In genomic region chr13:59735190-59735589, GRCm38 (mm10) we compare ENCODE assay signal across 11 mouse cellular contexts. TPM values are rescaled to one million over a fixed set of nuclear protein-coding genes. Genes with fewer than 3 reads are reported as not detected.
DNase-seq lines count a peak whose midpoint lies in the region; ATAC-seq lines count a peak whose summit lies in the region.
"Had no signal": no experiment of that assay in that cellular context is flagged by ENCODE, and none has a peak within 500 bp of the region (broad histone marks: within the 10 kb centered on the region; RNA-seq: fewer than 3 reads in every experiment).

No protein-coding gene starts in this region.

- DNase-seq in forebrain, embryonic 10.5 days (ENCODE audit: extremely low spot score, low spot score): peak; percentile 39
- DNase-seq in NIH3T3 (ENCODE audit: low read depth): peak; percentile 64
- DNase-seq in midbrain, embryonic 10.5 days (ENCODE audit: low spot score): peak; percentile 35
- DNase-seq in spleen, adult 18-20 months: no peak
- DNase-seq in ovary, adult 18-20 months (ENCODE audit: low spot score): no peak
- DNase-seq in spleen, postnatal 4 days (ENCODE audit: low spot score in 2 of 2): no peak
- DNase-seq: left cerebral cortex, postnatal 4 days had no signal

- H3K36me3 ChIP-seq in forebrain, embryonic 10.5 days (replicated peaks): no peaks in the 10 kb centered on the region
- no peaks in the 10 kb centered on the region for H3K36me3 ChIP-seq in forebrain, embryonic 16.5 days (ENCODE audit: control insufficient read depth, insufficient read depth)
- H3K36me3 ChIP-seq in midbrain, embryonic 10.5 days: no peaks in the 10 kb centered on the region
- H3K36me3 ChIP-seq: embryonic facial prominence, embryonic 15.5 days had no signal

- no peaks in the 10 kb centered on the region for H3K9me3 ChIP-seq in forebrain, embryonic 10.5 days
- no peaks in the 10 kb centered on the region for H3K9me3 ChIP-seq in forebrain, embryonic 16.5 days (ENCODE audit: control insufficient read depth, low read length)
- no peaks in the 10 kb centered on the region for H3K9me3 ChIP-seq in midbrain, embryonic 10.5 days (replicated peaks)
- H3K9me3 ChIP-seq: embryonic facial prominence, embryonic 15.5 days had no signal

- no peak for ATAC-seq in forebrain, embryonic 16.5 days
- peak; percentile 77 to 78 for ATAC-seq in hematopoietic stem cell, adult 5-6 weeks (replicated peaks in 1 of 2; ENCODE audit: insufficient read depth in 1 of 2, low FRiP score in 2 of 2, low TSS enrichment in 1 of 2, low read depth in 1 of 2, poor library complexity in 2 of 2, severe bottlenecking in 2 of 2)

- peaks cover 15% of the 10 kb centered on the region for H3K4me1 ChIP-seq in forebrain, embryonic 10.5 days
- H3K4me1 ChIP-seq in forebrain, embryonic 16.5 days (replicated peaks; ENCODE audit: control insufficient read depth, insufficient read depth, low read length): no peaks in the 10 kb centered on the region
- H3K4me1 ChIP-seq in midbrain, embryonic 10.5 days: peaks cover 4% of the 10 kb centered on the region; the same call in 1 of the 2 replicates
- H3K4me1 ChIP-seq: embryonic facial prominence, embryonic 15.5 days had no signal

- H3K4me3 ChIP-seq in forebrain, embryonic 10.5 days: no peak overlapping the region
- H3K4me3 ChIP-seq in forebrain, embryonic 16.5 days (replicated peaks; ENCODE audit: low read length): no peak overlapping the region
- H3K4me3 ChIP-seq in midbrain, embryonic 10.5 days: no peak overlapping the region
- H3K4me3 ChIP-seq: embryonic facial prominence, embryonic 15.5 days had no signal

- no peak overlapping the region for H3K27ac ChIP-seq in forebrain, embryonic 10.5 days
- no peak overlapping the region for H3K27ac ChIP-seq in forebrain, embryonic 16.5 days (ENCODE audit: low read length)
- H3K27ac ChIP-seq in midbrain, embryonic 10.5 days (replicated peaks): no peak overlapping the region
- H3K27ac ChIP-seq: embryonic facial prominence, embryonic 15.5 days had no signal

- H3K27me3 ChIP-seq in forebrain, embryonic 10.5 days (ENCODE audit: poor library complexity, severe bottlenecking): no peaks in the 10 kb centered on the region
- H3K27me3 ChIP-seq in forebrain, embryonic 16.5 days (replicated peaks; ENCODE audit: control insufficient read depth, insufficient read depth, low read length): no peaks in the 10 kb centered on the region
- H3K27me3 ChIP-seq in midbrain, embryonic 10.5 days (ENCODE audit: low read depth, poor library complexity, severe bottlenecking): no peaks in the 10 kb centered on the region
- H3K27me3 ChIP-seq: embryonic facial prominence, embryonic 15.5 days had no signal

- no peak overlapping the region for H3K9ac ChIP-seq in forebrain, embryonic 16.5 days (replicated peaks; ENCODE audit: low read depth, low read length)
- H3K9ac ChIP-seq: embryonic facial prominence, embryonic 15.5 days had no signal

- no peak overlapping the region for H3K4me2 ChIP-seq in forebrain, embryonic 16.5 days (ENCODE audit: low read length)
- H3K4me2 ChIP-seq: embryonic facial prominence, embryonic 15.5 days had no signal

- WGBS in forebrain, embryonic 10.5 days: 29% methylated on average over 3 of the region's 3 CpGs
- 31% methylated on average over 3 of the region's 3 CpGs for WGBS in forebrain, embryonic 16.5 days
- WGBS in midbrain, embryonic 10.5 days: 26% methylated on average over 3 of the region's 3 CpGs

RNA-seq across cellular contexts. Expression of gene Spata31d1d, which starts 3.6 kb away (rescaled TPM):
- polyA plus RNA-seq in forebrain, embryonic 10.5 days (2016; fragmentation: Nextera tagmentation; extraction: Ambion mirVana): not detected in 2 replicates
- not detected in 2 replicates for polyA plus RNA-seq in forebrain, embryonic 16.5 days (2015; fragmentation: Nextera tagmentation; extraction: Ambion mirVana)
- total RNA-seq in hematopoietic stem cell, adult 5-6 weeks (2017): not detected in 2 replicates
- polyA plus RNA-seq in midbrain, embryonic 10.5 days (2016; fragmentation: Nextera tagmentation; extraction: Ambion mirVana): not detected in 2 replicates
- polyA plus RNA-seq: C2C12; embryonic facial prominence, embryonic 15.5 days had no signal

RNA-seq across cellular contexts. Expression of gene 1700014D04Rik, which starts 11.4 kb away (rescaled TPM):
- polyA plus RNA-seq in forebrain, embryonic 10.5 days (2016; fragmentation: Nextera tagmentation; extraction: Ambion mirVana): not detected in 2 replicates
- 0.54 TPM in 1 of 2 replicates, not detected in the other for polyA plus RNA-seq in forebrain, embryonic 16.5 days (2015; fragmentation: Nextera tagmentation; extraction: Ambion mirVana)
- 0.25 TPM in 1 of 2 replicates, not detected in the other for total RNA-seq in hematopoietic stem cell, adult 5-6 weeks (2017)
- 0.04 and 0.30 TPM in 2 replicates for polyA plus RNA-seq in midbrain, embryonic 10.5 days (2016; fragmentation: Nextera tagmentation; extraction: Ambion mirVana)
- polyA plus RNA-seq: embryonic facial prominence, embryonic 15.5 days had no signal

RNA-seq across cellular contexts. Expression of gene Spata31d1b, which starts 23.1 kb away (rescaled TPM):
- 0.04 TPM in 1 of 2 replicates, not detected in the other for polyA plus RNA-seq in forebrain, embryonic 10.5 days (2016; fragmentation: Nextera tagmentation; extraction: Ambion mirVana)
- not detected in 2 replicates for polyA plus RNA-seq in forebrain, embryonic 16.5 days (2015; fragmentation: Nextera tagmentation; extraction: Ambion mirVana)
- not detected in 2 replicates for total RNA-seq in hematopoietic stem cell, adult 5-6 weeks (2017)
- polyA plus RNA-seq in midbrain, embryonic 10.5 days (2016; fragmentation: Nextera tagmentation; extraction: Ambion mirVana): 0.02 TPM in 1 of 2 replicates, not detected in the other
- total RNA-seq: left cerebral cortex, postnatal 4 days had no signal
- polyA plus RNA-seq: C2C12 had no signal

RNA-seq across cellular contexts. Expression of gene Spata31d1a, which starts 25.1 kb away (rescaled TPM):
- polyA plus RNA-seq in forebrain, embryonic 10.5 days (2016; fragmentation: Nextera tagmentation; extraction: Ambion mirVana): 0.04 and 0.05 TPM in 2 replicates
- 0.20 TPM in 1 of 2 replicates, not detected in the other for polyA plus RNA-seq in forebrain, embryonic 16.5 days (2015; fragmentation: Nextera tagmentation; extraction: Ambion mirVana)
- not detected in 2 replicates for total RNA-seq in hematopoietic stem cell, adult 5-6 weeks (2017)
- 0.02 TPM in 1 of 2 replicates, not detected in the other for polyA plus RNA-seq in midbrain, embryonic 10.5 days (2016; fragmentation: Nextera tagmentation; extraction: Ambion mirVana)
- polyA plus RNA-seq: C2C12 had no signal

RNA-seq across cellular contexts. Expression of gene Isca1, which starts 34.4 kb away (rescaled TPM):
- polyA plus RNA-seq in forebrain, embryonic 10.5 days (2016; fragmentation: Nextera tagmentation; extraction: Ambion mirVana): 93.3 and 93.8 TPM in 2 replicates
- 145 and 149 TPM in 2 replicates for polyA plus RNA-seq in forebrain, embryonic 16.5 days (2015; fragmentation: Nextera tagmentation; extraction: Ambion mirVana)
- total RNA-seq in hematopoietic stem cell, adult 5-6 weeks (2017): 64.3 and 67.8 TPM in 2 replicates
- 103 and 110 TPM in 2 replicates for polyA plus RNA-seq in midbrain, embryonic 10.5 days (2016; fragmentation: Nextera tagmentation; extraction: Ambion mirVana)

Comparison
In these comparisons a context has a peak if more than half of its experiments do, and no peak if none do; other contexts are left out.
1. DNase-seq: peak in forebrain, embryonic 10.5 days (single experiment), NIH3T3 (single experiment) and midbrain, embryonic 10.5 days (single experiment); none in spleen, adult 18-20 months (0 of 2), ovary, adult 18-20 months (single experiment) and spleen, postnatal 4 days (0 of 2).